Mouse (Mus musculus) heart, adult 2 months (tissue): ENCODE measurements around the gene Slc32a1. TPM values are rescaled to one million over a fixed set of nuclear protein-coding genes. Genes with fewer than 3 reads are reported as not detected.

ENCODE experiments used
- DNase-seq, 2 experiments: peaks; one replicate each; pipeline ENCODE4 v3.0.0; 2021
- H3K27ac ChIP-seq: fragments of 200-600 bp; 2 replicates; pipeline ENCODE4 v1.8.1; 2022
- H3K27me3 ChIP-seq: fragments of 200-500 bp; 2 replicates; pipeline ENCODE4 v1.6.1; 2012; ENCODE audit warnings: mild to moderate bottlenecking, low read length, inconsistent platforms, mixed read lengths; ENCODE audit not compliant: control insufficient read depth, insufficient read depth
- H3K36me3 ChIP-seq: fragments of 200-500 bp; 2 replicates; pipeline ENCODE4 v1.6.1; 2012; ENCODE audit warnings: low read length, inconsistent platforms; ENCODE audit not compliant: control insufficient read depth, insufficient read depth
- H3K4me1 ChIP-seq: fragments of 200-500 bp; 2 replicates; pipeline ENCODE4 v1.6.1; 2011; ENCODE audit warnings: low read length; ENCODE audit not compliant: control insufficient read depth, insufficient read depth
- H3K4me3 ChIP-seq: fragments of 200-600 bp; 2 replicates; pipeline ENCODE4 v1.8.1; 2022
- H3K79me2 ChIP-seq: fragments of 200-500 bp; replicated peaks from 2 replicates; pipeline ENCODE4 v1.6.1; 2012; ENCODE audit warnings: mild to moderate bottlenecking, inconsistent platforms, low read length, moderate library complexity, mixed read lengths; ENCODE audit not compliant: control insufficient read depth, insufficient read depth
- H3K9ac ChIP-seq: fragments of 200-500 bp; 2 replicates; pipeline ENCODE4 v1.6.1; 2012; ENCODE audit warnings: low read depth, mild to moderate bottlenecking, control low read depth, inconsistent platforms, low read length, mixed read lengths
- CTCF ChIP-seq: fragments of 200-600 bp; IDR thresholded peaks from 2 replicates; pipeline ENCODE4 v1.8.1; 2022; ENCODE audit warnings: antibody characterized with exemption, mild to moderate bottlenecking, moderate library complexity
- EP300 ChIP-seq: fragments of 200-500 bp; IDR thresholded peaks from 2 replicates; pipeline ENCODE4 v1.6.1; 2011; ENCODE audit warnings: low read depth, low read length, control low read depth; ENCODE audit not compliant: insufficient read depth
- POLR2A ChIP-seq: fragments of 200-500 bp; IDR thresholded peaks from 2 replicates; pipeline ENCODE4 v1.6.1; 2011; ENCODE audit warnings: mild to moderate bottlenecking, low read depth, low read length, control low read depth; ENCODE audit not compliant: insufficient read depth
- WGBS: fragments of 180-500 bp; shearing (Covaris S2); methylation state at CpG from one replicate; pipeline ENCODE4 v1.1.7; 2018; 5-methylcytosine and 5-hydroxymethylcytosine counted together
- intact Hi-C: fragments of 180-260 bp; cut with DNase I; formaldehyde crosslinking; loops from one replicate; pipeline ENCODE4 v1.15.1; 2025
- polyA plus RNA-seq: library from polyadenylated mRNA; depleted of rRNA; stranded (reverse); fragments of >200 nt; gene quantifications from 2 replicates; pipeline ENCODE4 v1.2.3, GENCODE M21; 2012
- total RNA-seq, 2 experiments: library from RNA; stranded (reverse); gene quantifications; 2 replicates each; pipeline ENCODE4 v1.2.3; 2021

Slc32a1 gene
- total and polyA plus RNA-seq, 3 experiments = not detected

DNA sequence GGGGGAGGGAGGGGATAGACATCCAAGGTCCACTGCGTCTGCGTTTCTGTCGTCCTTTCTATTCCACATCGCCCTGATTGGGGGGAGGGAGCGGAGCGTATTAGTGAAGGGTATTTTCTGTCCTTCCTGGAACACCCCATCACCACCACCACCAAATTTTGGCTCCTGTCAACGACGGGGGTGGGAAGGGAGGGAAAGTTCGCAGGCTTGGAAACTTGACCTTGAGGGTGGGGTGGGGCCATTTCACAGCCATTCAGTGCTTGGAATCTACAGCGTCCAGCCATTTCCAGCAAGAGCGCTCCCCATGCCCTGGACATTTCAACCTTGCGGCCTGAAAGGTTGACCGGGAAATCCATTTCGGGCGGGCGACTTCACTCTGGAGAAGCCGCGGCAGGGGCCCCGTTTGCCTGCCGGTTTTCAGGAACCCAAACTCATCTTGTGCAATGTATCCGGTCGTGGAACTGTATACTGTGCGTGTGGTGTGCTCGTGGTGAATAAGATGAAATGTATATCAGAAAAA lies 4.7 kb downstream of the Slc32a1 start:
- DNase-seq = no peak
- no peak overlapping the region for H3K27ac ChIP-seq
- no peaks in the 10 kb centered on the region for H3K4me1 ChIP-seq
- no peak overlapping the region for H3K4me3 ChIP-seq
- no peaks in the 10 kb centered on the region for H3K79me2 ChIP-seq
- no peaks in the 10 kb centered on the region for H3K36me3 ChIP-seq
- WGBS = 4% methylated on average over 24 of the region's 24 CpGs
- TF ChIP-seq CTCF = no peak
- no peak for TF ChIP-seq EP300
- no peak for TF ChIP-seq POLR2A
- peaks cover 52% of the 10 kb centered on the region for H3K27me3 ChIP-seq
- H3K9ac ChIP-seq = no peak overlapping the region
- intact Hi-C loops = no loop called here

DNA sequence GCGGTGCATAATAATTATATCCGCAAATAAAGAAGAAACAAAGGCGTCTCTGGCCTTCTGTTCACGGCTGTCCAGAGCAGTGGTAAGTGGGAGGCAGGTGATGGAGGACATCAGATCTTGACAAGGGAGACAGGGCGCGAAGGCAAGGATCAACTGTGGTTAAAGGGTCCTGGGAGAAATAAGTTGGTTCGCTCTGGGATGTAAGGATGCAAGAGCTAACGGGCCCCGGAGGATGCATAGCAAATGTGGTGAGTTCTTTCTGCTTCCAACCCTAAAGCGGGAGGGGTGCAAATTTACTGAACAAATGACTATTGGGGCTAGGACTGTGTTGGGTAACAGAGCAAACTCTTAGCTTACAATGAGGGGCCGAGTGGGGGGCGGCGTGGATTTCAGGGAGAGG lies 5.1 kb downstream of the Slc32a1 start:
- no peak for DNase-seq
- no peaks in the 10 kb centered on the region for H3K4me1 ChIP-seq
- H3K27me3 ChIP-seq = peaks cover 48% of the 10 kb centered on the region
- WGBS = 5% methylated on average over 13 of the region's 13 CpGs
- H3K9ac ChIP-seq = no peak overlapping the region
- no peak for TF ChIP-seq CTCF
- no peak for TF ChIP-seq POLR2A
- no peak for TF ChIP-seq EP300
- H3K4me3 ChIP-seq = no peak overlapping the region
- no peaks in the 10 kb centered on the region for H3K36me3 ChIP-seq
- no peaks in the 10 kb centered on the region for H3K79me2 ChIP-seq
- H3K27ac ChIP-seq = no peak overlapping the region
- intact Hi-C loops = no loop called here

- Histone ChIP-seq H3K9ac (no peak overlapping the region), H3K27ac (no peak overlapping the region), H3K4me3 (no peak overlapping the region), H3K27me3 (peaks cover 42% of the 10 kb centered on the region), H3K4me1 (no peaks in the 10 kb centered on the region), H3K36me3 (no peaks in the 10 kb centered on the region), H3K79me2 (no peaks in the 10 kb centered on the region)
- intact Hi-C loops = no loop called here
- 1% methylated on average over 12 of the region's 12 CpGs for WGBS
- TF ChIP-seq EP300 = no peak
- no peak for DNase-seq
Measured at GRCm38 (mm10) chr2:158616296-158616695, 5.7 kb downstream of the Slc32a1 start.

DNA sequence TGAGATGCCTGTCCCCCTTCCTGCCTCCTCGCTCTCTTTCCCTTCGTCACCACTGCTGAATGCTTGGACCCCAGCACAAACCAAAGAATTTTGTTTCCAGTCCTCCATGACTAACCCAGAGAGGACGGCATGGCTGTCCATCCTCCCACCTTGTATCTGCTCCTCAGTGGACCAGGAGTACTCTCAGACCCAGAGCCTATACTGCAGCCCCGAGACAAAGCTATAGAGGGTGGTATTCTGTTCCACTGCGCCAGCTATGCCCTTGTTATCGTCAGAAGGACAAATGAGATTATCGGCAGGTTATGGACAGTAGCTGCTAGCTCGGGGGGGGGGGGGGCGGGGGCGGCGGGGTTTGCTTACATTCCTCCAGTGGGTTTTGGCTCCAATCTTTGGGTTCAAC lies 6.2 kb downstream of the Slc32a1 start:
- Histone ChIP-seq H3K4me1 (no peaks in the 10 kb centered on the region), H3K9ac (no peak overlapping the region), H3K36me3 (no peaks in the 10 kb centered on the region), H3K4me3 (no peak overlapping the region), H3K27ac (no peak overlapping the region), H3K27me3 (peaks cover 39% of the 10 kb centered on the region), H3K79me2 (no peaks in the 10 kb centered on the region)
- TF ChIP-seq CTCF (no peak), EP300 (no peak), POLR2A (no peak)
- WGBS = 11% methylated on average over 11 of the region's 11 CpGs
- intact Hi-C loops = no loop called here
- DNase-seq = no peak

DNA sequence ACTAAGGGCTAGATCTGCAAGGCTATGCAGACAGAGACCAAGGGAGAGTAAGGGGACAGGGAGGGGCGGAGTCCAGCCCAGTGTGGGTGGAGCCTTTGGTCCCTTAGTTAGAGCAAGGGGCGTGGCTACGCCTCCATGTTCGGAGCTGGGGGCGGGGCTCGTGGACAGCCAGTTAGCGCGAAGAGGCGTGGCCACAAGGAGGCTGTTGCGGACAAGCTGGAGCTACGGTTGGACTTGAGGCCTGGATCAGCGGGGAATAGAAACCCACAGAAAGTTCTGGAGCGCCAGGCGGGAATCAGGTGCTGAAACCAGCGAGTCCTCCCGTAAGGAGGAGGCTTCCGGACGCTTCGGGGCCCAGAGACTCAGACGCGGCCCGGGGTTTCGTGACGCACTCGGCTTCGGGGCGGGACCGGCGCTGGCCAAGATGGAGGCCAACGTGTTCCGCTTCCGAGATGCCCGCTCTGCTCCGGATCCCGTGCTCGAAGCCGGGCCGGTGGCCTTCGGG lies 14.2 kb downstream of the Slc32a1 start, which contains the start of gene Actr5:
Gene Actr5 (plus strand): TSS at position 171 of the 505 bp plus-strand sequence.
- Histone ChIP-seq H3K79me2 (no peaks in the 10 kb centered on the region), H3K27me3 (no peaks in the 10 kb centered on the region), H3K27ac (peak within 1 kb of the TSS; percentile 95), H3K4me1 (no peaks in the 10 kb centered on the region; the same call in 1 of the 2 replicates), H3K36me3 (no peaks in the 10 kb centered on the region), H3K4me3 (peak within 1 kb of the TSS; percentile 96), H3K9ac (peak within 1 kb of the TSS; percentile 94)
- TF ChIP-seq POLR2A (peak; percentile 83), CTCF (peak; percentile 13; the same call in 1 of the 2 replicates), EP300 (no peak)
- DNase-seq = peak; percentile 93 to 95
- WGBS = under 1% methylated on average over 39 of the region's 39 CpGs
- intact Hi-C loops = no loop called here

DNA sequence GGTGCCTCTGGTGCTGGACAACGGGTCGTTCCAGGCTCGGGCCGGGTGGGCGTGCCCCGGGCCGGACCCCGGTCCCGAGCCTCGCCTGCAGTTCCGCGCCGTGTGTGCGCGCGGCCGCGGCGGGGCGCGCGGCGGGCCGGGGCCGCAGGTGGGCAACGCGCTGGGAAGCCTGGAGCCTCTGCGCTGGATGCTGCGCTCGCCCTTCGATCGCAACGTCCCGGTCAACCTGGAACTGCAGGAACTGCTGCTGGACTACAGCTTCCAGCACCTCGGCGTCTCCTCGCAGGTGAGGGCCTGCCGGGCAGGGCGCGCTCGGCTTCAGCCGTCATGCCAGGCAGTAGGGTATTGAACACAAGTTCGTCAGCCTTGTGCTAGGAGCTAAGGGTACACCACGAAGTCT lies 14.7 kb downstream of the Slc32a1 start:
- intact Hi-C loops = no loop called here
- TF ChIP-seq CTCF (no peak), POLR2A (no peak), EP300 (no peak)
- no peaks in the 10 kb centered on the region for H3K36me3 ChIP-seq
- H3K27ac ChIP-seq = peak overlapping the region; percentile 95
- no peaks in the 10 kb centered on the region for H3K27me3 ChIP-seq
- no peaks in the 10 kb centered on the region for H3K79me2 ChIP-seq
- no peaks in the 10 kb centered on the region; the same call in 1 of the 2 replicates for H3K4me1 ChIP-seq
- under 1% methylated on average over 44 of the region's 44 CpGs for WGBS
- DNase-seq = no peak
- H3K4me3 ChIP-seq = peak overlapping the region; percentile 96
- H3K9ac ChIP-seq = peak overlapping the region; percentile 94
